Mouse (Mus musculus) Muller cell, postnatal 12 days (primary cell): ENCODE measurements around the gene Ryr1.
A peak's percentile ranks its signal among the peaks of the same experiment; 100 is the strongest.

Experiments used
- DNase-seq: peaks from one replicate; pipeline ENCODE4 v3.0.0-alpha.2; 2015; ENCODE audit errors: inconsistent ontology term

The Ryr1 gene

DNA sequence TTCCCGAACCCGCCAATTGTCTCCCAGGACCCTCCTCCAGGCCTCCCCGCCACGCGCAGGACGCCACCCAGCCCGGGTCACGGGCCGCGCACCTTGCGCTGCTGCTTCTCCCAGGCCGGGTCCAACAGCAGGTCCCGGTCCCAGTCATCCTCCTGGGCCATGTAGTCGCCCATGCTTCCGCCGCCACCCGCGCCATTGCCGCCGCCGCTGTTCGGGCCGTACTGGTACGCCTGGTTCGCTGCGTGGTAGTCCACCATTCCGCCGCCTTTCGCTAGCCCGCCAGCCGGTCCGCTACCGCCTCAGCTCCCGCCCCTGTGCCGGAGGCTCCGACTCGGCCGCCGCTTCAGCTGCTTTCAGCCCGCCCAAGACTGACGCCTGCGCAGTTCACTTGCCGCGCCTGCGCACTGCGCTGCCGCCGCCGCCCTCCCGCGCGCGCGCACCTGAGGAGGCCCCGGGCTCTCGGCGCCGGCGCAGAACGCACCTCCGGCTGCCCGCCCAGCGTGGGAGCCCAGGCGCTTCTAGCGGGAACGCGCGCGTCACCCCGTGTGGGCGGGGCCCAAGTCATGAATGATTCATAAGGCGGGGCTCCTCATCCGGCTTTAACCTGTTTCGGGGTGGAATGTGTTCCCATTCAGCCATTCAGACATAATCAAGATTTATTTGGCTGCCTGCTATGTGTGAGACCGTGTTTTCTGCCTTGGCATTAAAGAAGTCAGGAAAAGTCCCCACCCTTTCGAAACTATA, 162.9 kb downstream of the Ryr1 start, which contains the start of gene Actn4:
Gene Actn4, minus strand, starts transcription at position 414 of the 744 bp plus-strand sequence.
- peak; percentile 100 for DNase-seq

- DNase-seq: no peak
Observed at GRCm38 (mm10) chr7:28961584-28961926, 163.4 kb downstream of the Ryr1 start.

- no peak for DNase-seq
Observed at GRCm38 (mm10) chr7:28960354-28961046, 164.5 kb downstream of the Ryr1 start.

- DNase-seq: no peak
Observed at GRCm38 (mm10) chr7:28959505-28960045, 165.4 kb downstream of the Ryr1 start.

DNA sequence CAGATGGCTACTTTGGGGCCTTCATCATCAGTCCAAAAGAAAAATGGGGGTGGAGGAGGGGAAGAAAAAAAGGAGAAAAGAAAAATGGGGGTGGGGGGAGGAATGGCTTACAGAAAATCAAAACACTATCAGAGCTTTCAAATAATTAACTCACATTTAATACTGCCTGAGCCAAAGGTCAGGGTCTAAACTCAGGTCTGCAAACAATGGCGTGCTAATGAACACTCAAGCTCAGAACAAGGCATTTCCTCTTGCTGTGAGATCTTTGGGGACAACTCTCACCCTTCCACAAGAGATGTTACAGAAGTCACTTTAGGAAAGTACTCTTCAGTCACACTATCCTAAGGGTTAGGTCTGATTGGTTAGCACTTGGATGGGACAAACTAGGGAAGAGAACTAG, 166.2 kb downstream of the Ryr1 start:
- DNase-seq: no peak

DNA sequence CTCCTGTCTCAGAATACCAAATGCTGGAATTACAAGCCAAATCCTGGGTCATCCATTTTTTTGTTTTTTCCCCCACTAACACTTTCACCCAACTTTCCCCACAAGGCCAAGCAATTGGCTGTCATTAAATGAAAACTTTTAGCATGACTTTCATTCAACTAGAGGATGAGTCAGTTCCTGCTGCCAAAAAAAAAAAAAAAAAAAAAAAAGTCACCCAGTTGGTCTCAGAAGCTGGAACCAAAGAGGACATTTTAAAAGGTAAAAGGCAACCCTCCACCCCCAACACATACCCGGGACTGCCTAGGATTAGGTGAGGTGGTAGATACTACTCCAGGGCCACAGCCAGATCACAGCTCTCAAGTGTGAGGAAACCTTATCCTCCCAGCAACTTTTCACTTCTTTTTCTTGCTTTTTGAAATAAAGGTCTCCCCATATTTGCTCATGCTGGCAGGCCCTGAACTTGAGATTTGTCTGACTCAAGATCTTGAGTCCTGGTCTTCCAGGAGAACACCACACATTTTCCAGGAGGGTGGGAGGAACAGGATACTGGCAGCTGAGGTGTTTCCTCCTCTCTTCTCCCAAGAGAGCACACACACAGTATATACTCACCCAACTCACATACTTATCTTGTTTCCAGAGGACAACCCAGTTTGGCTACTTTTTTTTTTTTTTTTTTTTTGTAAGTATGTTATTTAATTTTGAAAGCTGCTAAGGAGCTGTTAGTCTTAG, 166.8 kb downstream of the Ryr1 start:
- no peak for DNase-seq

DNA sequence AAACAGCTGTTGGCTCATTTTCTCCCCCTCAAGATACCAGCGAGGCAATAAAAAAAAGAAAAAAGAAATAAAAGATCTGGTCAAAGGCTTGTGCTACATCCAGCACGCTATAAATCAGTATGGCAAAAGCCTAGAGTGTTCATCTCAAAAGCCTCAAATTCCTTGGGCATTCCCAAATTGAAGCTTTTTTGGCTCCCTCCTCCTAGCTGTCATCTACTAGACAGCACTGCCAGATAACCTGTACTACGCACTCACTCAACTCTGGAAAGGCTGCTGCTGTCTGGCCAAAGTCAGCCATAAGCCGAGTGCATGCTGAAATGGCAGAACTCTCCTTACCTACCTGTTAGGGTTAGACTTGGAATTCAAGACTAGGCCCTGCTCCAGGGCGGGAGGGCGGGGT, 167.7 kb downstream of the Ryr1 start:
- no peak for DNase-seq

DNA sequence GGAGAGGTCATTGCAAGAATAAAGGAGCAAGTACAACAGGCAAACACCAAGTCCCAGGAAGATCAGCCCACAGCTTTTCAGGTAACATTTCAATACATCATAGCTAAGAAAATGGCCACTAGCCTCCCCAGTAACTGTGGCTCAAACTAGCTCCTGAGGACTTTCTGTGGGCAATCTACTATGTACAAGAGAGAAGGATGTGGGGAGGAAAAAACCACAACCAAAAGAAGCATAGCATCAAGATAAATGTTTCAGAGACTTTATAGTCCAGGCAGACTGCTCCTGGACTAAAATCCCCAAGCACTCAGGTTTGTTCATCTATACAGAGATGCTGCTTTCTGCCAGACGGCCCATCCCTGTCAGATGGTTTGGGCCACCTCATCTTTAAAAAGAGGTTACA, 168.7 kb downstream of the Ryr1 start:
- no peak for DNase-seq

GRCm38 (mm10) chr7:28955295-28955897, 169.6 kb downstream of the Ryr1 start:
- no peak for DNase-seq

DNA sequence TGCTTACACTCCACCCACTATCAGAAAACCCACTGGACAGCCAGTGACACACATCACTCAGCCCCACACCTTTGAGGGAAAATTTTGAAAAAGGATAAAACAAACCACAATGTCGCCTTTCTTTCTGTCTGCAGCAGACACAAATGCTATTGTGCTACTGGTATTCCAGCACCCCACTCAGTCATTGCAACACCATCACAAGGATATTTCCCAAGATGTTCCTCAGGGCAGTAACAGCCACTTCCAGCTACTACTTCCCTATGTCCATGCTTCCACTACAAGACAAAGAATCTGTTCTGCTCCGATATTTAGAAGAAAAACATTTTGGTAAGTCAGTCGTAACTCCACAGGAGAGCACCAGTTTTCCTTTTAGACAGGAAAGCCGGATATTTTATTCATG, 170.2 kb downstream of the Ryr1 start:
- DNase-seq: no peak

- DNase-seq: peak; percentile 58
Observed at GRCm38 (mm10) chr7:28953476-28954376, 171.3 kb downstream of the Ryr1 start.
